Mouse (Mus musculus): ENCODE results near the gene Taar6. TPM values are rescaled to one million over a fixed set of nuclear protein-coding genes. Genes with fewer than 3 reads are reported as not detected.

Taar6 gene
- polyA plus RNA-seq (2015; fragmentation: Nextera tagmentation; extraction: Ambion mirVana), result not detected in 2 replicates

DNA sequence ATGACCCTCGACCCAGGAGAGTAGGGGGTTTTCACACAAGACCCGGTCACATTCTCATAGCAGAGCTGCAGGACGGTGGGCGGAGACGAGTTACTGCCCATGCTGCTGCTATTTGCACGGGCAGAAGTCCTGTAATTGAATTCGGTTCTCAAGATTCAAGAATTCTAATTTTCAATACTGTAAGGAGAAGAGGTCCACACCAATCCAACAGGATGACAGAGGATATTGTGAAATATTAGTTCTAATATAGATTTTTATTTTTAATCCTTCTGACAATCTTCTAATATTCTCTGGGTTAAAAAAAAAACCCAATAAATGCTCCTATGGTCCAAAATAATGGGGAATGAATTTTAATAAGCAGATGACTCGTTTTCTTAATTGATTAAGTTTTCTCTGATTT, at the start of gene Taar6:
Gene Taar6, minus strand, starts transcription at position 101 of the 400 bp plus-strand sequence.
- 75% methylated on average over 8 of the region's 8 CpGs for WGBS
- Histone ChIP-seq H3K9me3 (replicated peaks) (no peaks in the 10 kb centered on the region), H3K9ac (no peak within 1 kb of the TSS), H3K27ac (no peak within 1 kb of the TSS), H3K27me3 (no peaks in the 10 kb centered on the region), H3K4me3 (replicated peaks) (no peak within 1 kb of the TSS), H3K4me2 (no peak within 1 kb of the TSS), H3K36me3 (no peaks in the 10 kb centered on the region), H3K4me1 (no peaks in the 10 kb centered on the region)
- ATAC-seq (replicated peaks; ENCODE audit: low FRiP score), result no peak

DNA sequence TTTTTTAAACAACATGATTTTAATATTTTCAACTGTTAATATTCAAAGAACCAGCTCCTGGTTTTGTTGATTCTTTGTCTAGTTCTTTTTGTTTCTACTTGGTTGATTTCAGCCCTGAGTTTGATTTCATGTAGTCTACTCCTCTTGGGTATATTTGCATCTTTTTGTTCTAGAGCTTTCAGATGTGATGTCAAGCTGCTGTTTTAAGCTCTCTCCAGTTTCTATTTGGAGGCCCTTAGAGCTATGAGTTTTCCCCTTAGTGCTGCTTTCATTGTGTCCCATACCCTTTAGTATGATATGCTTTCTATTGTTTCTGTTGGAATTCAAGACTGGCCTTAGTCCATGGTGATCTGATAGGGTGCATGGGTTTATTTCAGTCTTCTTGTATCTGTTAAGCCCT, 45.9 kb upstream of the Taar6 start:
- H3K4me1 ChIP-seq, result no peaks in the 10 kb centered on the region
- no peak overlapping the region for H3K9ac ChIP-seq
- H3K9me3 ChIP-seq (replicated peaks), result no peaks in the 10 kb centered on the region
- H3K27me3 ChIP-seq, result no peaks in the 10 kb centered on the region
- H3K4me2 ChIP-seq, result no peak overlapping the region
- ATAC-seq (replicated peaks; ENCODE audit: low FRiP score), result no peak
- no peak overlapping the region for H3K4me3 ChIP-seq (replicated peaks)
- no peak overlapping the region for H3K27ac ChIP-seq
- H3K36me3 ChIP-seq, result no peaks in the 10 kb centered on the region

DNA sequence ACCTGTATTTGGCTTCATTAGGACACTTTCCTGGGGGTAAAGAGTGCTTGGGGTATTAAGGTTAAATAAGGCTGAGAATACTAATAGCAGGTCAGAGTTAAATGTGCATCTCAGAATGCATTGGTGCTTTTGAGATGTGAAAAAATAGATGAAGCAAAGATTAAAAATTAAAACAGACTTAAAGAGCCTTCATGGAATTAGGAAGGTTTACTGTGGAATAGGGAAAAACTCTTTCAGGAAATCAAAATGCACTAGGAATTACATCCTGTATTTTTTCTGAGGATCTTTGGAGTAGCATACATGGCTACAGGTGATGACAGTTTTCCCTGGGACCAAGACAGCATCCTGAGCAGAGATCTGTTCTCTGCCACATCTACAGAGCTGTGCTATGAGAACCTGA, 41.5 kb upstream of the Taar6 start, which contains the start of gene Taar7d:
Gene Taar7d, plus strand, starts transcription at position 301 of the 400 bp plus-strand sequence.
- H3K27ac ChIP-seq, result no peak within 1 kb of the TSS
- ATAC-seq (replicated peaks; ENCODE audit: low FRiP score), result no peak
- no peaks in the 10 kb centered on the region for H3K36me3 ChIP-seq
- no peaks in the 10 kb centered on the region for H3K9me3 ChIP-seq (replicated peaks)
- H3K9ac ChIP-seq, result no peak within 1 kb of the TSS
- H3K27me3 ChIP-seq, result no peaks in the 10 kb centered on the region
- no peak within 1 kb of the TSS for H3K4me2 ChIP-seq
- H3K4me1 ChIP-seq, result no peaks in the 10 kb centered on the region
- no peak within 1 kb of the TSS for H3K4me3 ChIP-seq (replicated peaks)

DNA sequence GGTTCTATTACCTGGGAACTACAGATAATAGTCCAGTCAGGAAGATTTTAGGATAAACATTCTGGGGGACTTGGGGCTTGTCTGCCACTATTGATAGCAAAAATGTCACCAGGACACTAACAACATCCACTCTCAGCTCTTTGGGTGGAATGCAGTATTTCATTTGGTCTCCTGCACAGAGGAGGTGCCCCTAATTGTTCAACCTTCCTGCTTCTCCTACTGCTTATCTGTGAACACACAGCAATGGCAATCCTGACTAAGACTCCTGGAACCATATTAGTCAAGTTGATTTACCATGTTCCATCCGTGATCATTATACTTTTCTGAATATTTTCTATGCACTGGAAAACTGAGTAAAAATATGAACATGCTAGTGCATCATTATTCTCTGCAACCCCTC, 22.7 kb upstream of the Taar6 start:
- Histone ChIP-seq H3K36me3 (no peaks in the 10 kb centered on the region), H3K9me3 (replicated peaks) (no peaks in the 10 kb centered on the region), H3K27ac (no peak overlapping the region), H3K27me3 (no peaks in the 10 kb centered on the region), H3K9ac (no peak overlapping the region), H3K4me2 (no peak overlapping the region), H3K4me3 (replicated peaks) (no peak overlapping the region), H3K4me1 (no peaks in the 10 kb centered on the region)
- no peak for ATAC-seq (replicated peaks; ENCODE audit: low FRiP score)
- WGBS, result 81% methylated on average over 1 of the region's 1 CpGs

DNA sequence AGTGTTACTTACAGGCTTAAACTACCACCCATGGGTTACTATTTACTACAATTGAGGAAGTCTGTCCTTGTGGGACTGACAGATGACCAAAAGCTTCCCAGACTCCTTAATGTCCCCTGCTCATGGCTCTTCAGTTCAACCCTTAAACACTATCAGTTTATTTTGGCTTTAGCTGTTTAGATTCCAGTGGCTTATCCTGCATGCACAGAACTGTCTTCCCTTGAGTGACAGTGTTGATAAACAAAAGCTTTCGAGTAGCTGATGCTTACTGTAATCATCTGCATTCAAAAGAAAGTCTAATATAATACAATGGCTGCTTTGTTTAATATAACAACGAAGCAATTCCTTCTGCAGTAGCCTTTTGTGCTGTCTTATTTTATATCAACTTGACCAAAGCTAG, 21.6 kb upstream of the Taar6 start:
- WGBS, result 62% methylated on average over 2 of the region's 2 CpGs

DNA sequence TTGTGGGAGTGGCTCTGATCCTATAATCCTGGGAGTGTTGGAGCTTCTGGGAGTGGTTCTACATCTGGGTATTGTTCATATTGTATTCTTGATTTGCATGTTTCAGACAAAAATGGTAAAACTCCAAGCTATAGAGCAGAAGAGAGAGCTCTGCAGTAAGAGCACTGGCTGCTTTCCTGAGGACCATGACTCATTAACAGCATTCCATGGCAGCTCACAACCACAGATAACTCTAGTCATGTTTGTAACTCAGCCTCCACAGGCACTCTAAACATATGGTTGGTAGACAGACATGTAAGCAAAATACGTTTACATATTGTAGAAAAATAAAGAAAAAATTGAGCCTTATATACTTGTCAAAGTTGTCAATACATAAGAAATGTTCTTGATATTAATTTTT, 21.0 kb upstream of the Taar6 start:
- Histone ChIP-seq H3K4me3 (replicated peaks) (no peak overlapping the region), H3K27me3 (no peaks in the 10 kb centered on the region), H3K4me1 (no peaks in the 10 kb centered on the region), H3K36me3 (no peaks in the 10 kb centered on the region), H3K4me2 (no peak overlapping the region), H3K9ac (no peak overlapping the region), H3K27ac (no peak overlapping the region), H3K9me3 (replicated peaks) (no peaks in the 10 kb centered on the region)
- no peak for ATAC-seq (replicated peaks; ENCODE audit: low FRiP score)
- WGBS, result 84% methylated on average over 1 of the region's 1 CpGs

More for the DNA sequence above, 21.6 kb upstream of the Taar6 start:
- Histone ChIP-seq H3K9me3 (replicated peaks) (no peaks in the 10 kb centered on the region), H3K4me2 (no peak overlapping the region), H3K9ac (no peak overlapping the region), H3K4me1 (no peaks in the 10 kb centered on the region), H3K27ac (no peak overlapping the region), H3K36me3 (no peaks in the 10 kb centered on the region), H3K4me3 (replicated peaks) (no peak overlapping the region), H3K27me3 (no peaks in the 10 kb centered on the region)
- ATAC-seq (replicated peaks; ENCODE audit: low FRiP score), result no peak

DNA sequence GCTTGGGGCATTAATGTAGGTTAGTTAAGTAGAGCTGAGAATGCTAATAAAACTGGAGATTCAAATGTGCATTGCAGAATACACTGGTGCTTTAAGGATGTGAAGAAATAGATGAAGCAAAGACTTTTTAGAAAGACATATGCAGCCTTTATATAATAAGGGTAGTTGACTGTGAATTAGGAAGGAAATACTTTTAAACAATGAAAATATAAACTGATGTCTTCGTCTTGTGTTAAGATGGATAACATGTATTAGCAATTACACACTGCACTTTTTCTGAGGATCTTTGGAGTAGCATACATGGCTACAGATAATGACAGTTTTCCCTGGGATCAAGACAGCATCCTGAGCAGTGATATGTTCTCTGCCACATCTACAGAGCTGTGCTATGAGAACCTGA, 14.2 kb upstream of the Taar6 start, which contains the start of gene Taar7b:
Gene Taar7b, plus strand, starts transcription at position 301 of the 400 bp plus-strand sequence.
- no peak within 1 kb of the TSS for H3K27ac ChIP-seq
- WGBS, result 86% methylated on average over 1 of the region's 1 CpGs
- H3K27me3 ChIP-seq, result no peaks in the 10 kb centered on the region
- H3K9ac ChIP-seq, result no peak within 1 kb of the TSS
- H3K36me3 ChIP-seq, result no peaks in the 10 kb centered on the region
- H3K9me3 ChIP-seq (replicated peaks), result no peaks in the 10 kb centered on the region
- no peak for ATAC-seq (replicated peaks; ENCODE audit: low FRiP score)
- H3K4me2 ChIP-seq, result no peak within 1 kb of the TSS
- H3K4me1 ChIP-seq, result no peaks in the 10 kb centered on the region
- no peak within 1 kb of the TSS for H3K4me3 ChIP-seq (replicated peaks)

DNA sequence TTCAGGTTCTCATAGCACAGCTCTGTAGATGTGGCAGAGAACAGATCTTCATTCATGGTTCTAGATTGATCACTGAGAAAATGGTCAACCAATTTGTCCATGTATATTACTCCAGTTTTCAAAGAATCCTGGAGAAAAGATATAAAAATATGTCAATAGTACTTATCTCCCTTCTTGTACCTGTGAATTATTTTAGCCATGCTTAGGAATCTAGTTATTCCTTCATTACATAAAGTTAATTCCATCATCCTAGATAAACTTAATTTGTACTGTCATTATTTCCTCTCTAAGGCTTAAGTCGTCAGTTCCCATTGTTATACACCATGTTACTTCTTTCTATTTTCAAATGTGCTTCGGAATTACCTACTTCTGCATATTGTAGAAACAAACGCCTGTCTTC, 7.9 kb upstream of the Taar6 start, which contains the start of gene Taar7a:
Gene Taar7a, minus strand, starts transcription at position 101 of the 400 bp plus-strand sequence.
- ATAC-seq (replicated peaks; ENCODE audit: low FRiP score), result no peak
- Histone ChIP-seq H3K27me3 (no peaks in the 10 kb centered on the region), H3K4me1 (no peaks in the 10 kb centered on the region), H3K36me3 (no peaks in the 10 kb centered on the region), H3K4me2 (no peak within 1 kb of the TSS), H3K27ac (no peak within 1 kb of the TSS), H3K9me3 (replicated peaks) (no peaks in the 10 kb centered on the region), H3K4me3 (replicated peaks) (no peak within 1 kb of the TSS), H3K9ac (no peak within 1 kb of the TSS)
- 86% methylated on average over 3 of the region's 3 CpGs for WGBS

DNA sequence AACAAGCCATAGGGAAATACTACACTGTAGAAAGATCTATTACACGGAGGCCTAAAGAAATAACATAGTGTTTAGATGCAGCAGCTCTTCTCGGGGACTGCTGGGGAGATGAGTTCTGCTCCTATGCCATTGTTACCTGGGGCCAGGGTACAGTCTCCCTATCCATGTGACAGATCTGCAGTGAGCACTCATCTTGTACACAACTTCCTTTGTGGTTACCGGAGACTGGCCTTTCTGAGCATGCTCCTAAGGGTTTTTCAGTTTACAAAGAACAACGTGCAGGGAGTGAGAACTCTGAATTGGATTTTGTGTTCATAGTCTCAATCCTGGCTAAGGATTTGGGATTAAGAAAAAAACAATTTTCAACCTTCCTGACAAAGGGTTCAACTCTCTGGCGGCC, 973 bp upstream of the Taar6 start:
- no peaks in the 10 kb centered on the region for H3K36me3 ChIP-seq
- H3K4me1 ChIP-seq, result no peaks in the 10 kb centered on the region
- no peaks in the 10 kb centered on the region for H3K27me3 ChIP-seq
- H3K4me2 ChIP-seq, result no peak overlapping the region
- H3K27ac ChIP-seq, result no peak overlapping the region
- ATAC-seq (replicated peaks; ENCODE audit: low FRiP score), result no peak
- H3K9me3 ChIP-seq (replicated peaks), result no peaks in the 10 kb centered on the region
- no peak overlapping the region for H3K9ac ChIP-seq
- 80% methylated on average over 5 of the region's 5 CpGs for WGBS
- no peak overlapping the region for H3K4me3 ChIP-seq (replicated peaks)

DNA sequence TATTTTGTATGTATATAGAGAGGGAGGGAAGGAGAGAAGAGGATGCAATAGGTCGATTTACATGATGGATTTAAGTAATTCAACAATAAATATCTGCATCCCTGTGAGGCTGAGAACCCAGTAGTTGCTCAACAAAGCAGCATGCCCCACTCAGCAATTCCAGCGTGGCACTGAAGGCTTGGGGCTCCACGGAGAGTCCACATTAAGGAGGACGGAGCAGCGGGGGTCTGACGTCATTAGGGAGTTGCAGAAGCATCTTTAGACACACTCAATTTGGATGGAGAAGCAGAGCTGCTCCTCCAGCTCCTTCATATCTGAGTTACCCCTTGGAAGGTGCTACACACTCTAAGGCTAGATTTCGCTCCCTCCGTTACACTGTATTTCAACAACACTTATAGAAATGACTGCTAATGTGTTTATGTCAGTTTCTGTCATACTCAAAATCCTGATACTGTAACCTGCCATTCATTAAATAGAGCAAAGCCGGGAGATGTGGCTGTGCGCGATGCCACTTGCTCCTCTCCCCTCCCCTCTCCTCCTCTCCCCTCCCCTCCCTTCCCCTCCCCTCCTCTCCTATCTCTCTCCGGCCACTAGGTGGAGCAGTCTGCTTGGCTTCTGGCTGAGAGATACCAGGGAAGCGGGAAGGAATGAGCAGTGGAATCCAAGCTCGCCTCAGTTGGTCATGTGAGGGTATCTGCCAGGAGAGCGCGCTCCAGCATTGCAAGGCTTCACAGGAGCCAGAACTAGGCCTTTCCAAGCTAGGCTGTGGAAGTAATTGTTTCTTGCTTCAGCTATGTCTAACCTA, 6.3 kb downstream of the Taar6 start:
- 0 out of 2 replicates have a peak, but pooled peaks cover 2% of the 10 kb centered on the region for H3K27me3 ChIP-seq
- ATAC-seq (replicated peaks; ENCODE audit: low FRiP score), result peak; percentile 73
- no peaks in the 10 kb centered on the region for H3K9me3 ChIP-seq (replicated peaks)
- H3K9ac ChIP-seq, result no peak overlapping the region
- 51% methylated on average over 16 of the region's 16 CpGs for WGBS
- no peak overlapping the region for H3K27ac ChIP-seq
- H3K36me3 ChIP-seq, result no peaks in the 10 kb centered on the region
- H3K4me2 ChIP-seq, result no peak overlapping the region
- no peaks in the 10 kb centered on the region for H3K4me1 ChIP-seq
- H3K4me3 ChIP-seq (replicated peaks), result no peak overlapping the region

DNA sequence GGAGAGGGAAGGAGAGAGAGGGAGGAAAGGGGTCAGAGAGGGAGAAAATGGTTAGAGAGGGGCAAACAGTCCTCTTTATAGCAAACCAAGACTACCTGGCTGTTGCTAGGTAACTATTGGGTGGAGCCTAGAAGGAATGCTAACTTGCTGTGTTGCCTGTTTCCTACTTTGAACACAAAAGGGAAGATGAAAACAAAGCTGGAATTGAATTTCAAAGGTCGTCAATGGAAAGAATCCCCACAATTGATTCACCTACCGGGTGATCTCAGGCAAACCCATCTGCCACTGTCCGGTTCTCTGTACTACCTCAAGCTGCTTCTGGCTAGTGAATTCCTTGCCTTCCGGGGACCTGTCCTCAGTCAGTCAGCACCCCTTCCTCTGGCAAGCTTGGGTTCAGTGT, 7.5 kb downstream of the Taar6 start:
- H3K27ac ChIP-seq, result no peak overlapping the region
- no peaks in the 10 kb centered on the region for H3K36me3 ChIP-seq
- H3K4me2 ChIP-seq, result no peak overlapping the region
- 64% methylated on average over 4 of the region's 4 CpGs for WGBS
- H3K9me3 ChIP-seq (replicated peaks), result no peaks in the 10 kb centered on the region
- ATAC-seq (replicated peaks; ENCODE audit: low FRiP score), result no peak
- no peak overlapping the region for H3K9ac ChIP-seq
- H3K4me3 ChIP-seq (replicated peaks), result no peak overlapping the region
- no peaks in the 10 kb centered on the region for H3K4me1 ChIP-seq
- H3K27me3 ChIP-seq, result 0 out of 2 replicates have a peak, but pooled peaks cover 2% of the 10 kb centered on the region

DNA sequence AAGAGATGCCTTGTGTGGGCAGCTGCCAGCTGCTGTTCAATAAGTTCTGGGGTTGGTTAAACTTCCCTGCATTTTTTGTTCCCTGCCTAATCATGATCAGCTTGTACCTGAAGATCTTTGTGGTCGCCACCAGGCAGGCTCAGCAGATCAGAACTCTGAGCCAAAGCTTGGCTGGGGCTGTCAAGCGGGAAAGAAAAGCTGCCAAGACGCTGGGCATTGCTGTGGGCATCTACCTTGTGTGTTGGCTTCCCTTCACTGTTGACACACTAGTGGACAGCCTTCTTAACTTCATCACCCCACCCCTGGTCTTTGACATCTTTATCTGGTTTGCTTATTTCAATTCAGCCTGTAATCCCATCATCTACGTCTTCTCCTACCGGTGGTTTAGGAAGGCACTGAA, 14.2 kb downstream of the Taar6 start:
- no peak overlapping the region for H3K9ac ChIP-seq
- no peaks in the 10 kb centered on the region for H3K9me3 ChIP-seq (replicated peaks)
- whole genome bisulfite sequencing, result 91% methylated on average over 5 of the region's 5 CpGs
- no peak overlapping the region for H3K4me3 ChIP-seq (replicated peaks)
- no peak overlapping the region for H3K27ac ChIP-seq
- no peaks in the 10 kb centered on the region for H3K36me3 ChIP-seq
- no peaks in the 10 kb centered on the region for H3K27me3 ChIP-seq
- no peak for ATAC-seq (replicated peaks; ENCODE audit: low FRiP score)
- no peaks in the 10 kb centered on the region for H3K4me1 ChIP-seq
- H3K4me2 ChIP-seq, result no peak overlapping the region

Measured in kidney, embryonic 15.5 days (tissue).